Mouse (Mus musculus): Measurements from ENCODE around the gene Limk1. TPM values are rescaled to one million over a fixed set of nuclear protein-coding genes. Genes with fewer than 3 reads are reported as not detected.
"Not testable (repeated sequence)": the region's sequence is repeated elsewhere in the genome, so short reads cannot be mapped to it uniquely, and the experiment has no call there.

Limk1 gene
- total and polyA plus RNA-seq, 2 experiments from 2014 or later: 16.7 to 76.5 TPM

- ATAC-seq (ENCODE audit: low FRiP score) (no peak), DNase-seq (ENCODE audit: low spot score) (no peak)
- Histone ChIP-seq H3K27ac (ENCODE audit: low read depth, low read length) (no peak overlapping the region), H3K27me3 (ENCODE audit: insufficient read depth, low read length) (no peaks in the 10 kb centered on the region), H3K4me1 (ENCODE audit: insufficient read depth, low read length) (no peaks in the 10 kb centered on the region), H3K4me2 (ENCODE audit: low read depth, low read length, poor library complexity, severe bottlenecking) (no peak overlapping the region), H3K9me3 (ENCODE audit: low read length) (no peaks in the 10 kb centered on the region), H3K36me3 (ENCODE audit: insufficient read depth, low read length) (peaks cover 72% of the 10 kb centered on the region), H3K9ac (replicated peaks; ENCODE audit: low read length, poor library complexity, severe bottlenecking) (no peak overlapping the region), H3K4me3 (ENCODE audit: low read depth, low read length) (no peak overlapping the region)
- TF ChIP-seq CTCF (IDR thresholded peaks at IDR 0.05): peak; percentile 33; the same call in 1 of the 2 replicates
- WGBS: 82% methylated on average over 20 of the region's 20 CpGs
Observed at GRCm38 (mm10) chr5:134669001-134669708, 19.2 kb downstream of the Limk1 start.

- Histone ChIP-seq H3K4me2 (ENCODE audit: low read depth, low read length, poor library complexity, severe bottlenecking) (no peak overlapping the region), H3K36me3 (ENCODE audit: insufficient read depth, low read length) (peaks cover 78% of the 10 kb centered on the region), H3K4me3 (ENCODE audit: low read depth, low read length) (no peak overlapping the region), H3K9me3 (ENCODE audit: low read length) (no peaks in the 10 kb centered on the region), H3K27ac (ENCODE audit: low read depth, low read length) (no peak overlapping the region), H3K9ac (replicated peaks; ENCODE audit: low read length, poor library complexity, severe bottlenecking) (no peak overlapping the region), H3K27me3 (ENCODE audit: insufficient read depth, low read length) (no peaks in the 10 kb centered on the region), H3K4me1 (ENCODE audit: insufficient read depth, low read length) (no peaks in the 10 kb centered on the region)
- peak; percentile 52 for DNase-seq (ENCODE audit: low spot score)
- no peak for ATAC-seq (ENCODE audit: low FRiP score)
- WGBS: 29% methylated on average over 8 of the region's 8 CpGs
- peak; percentile 68 for TF ChIP-seq CTCF (IDR thresholded peaks at IDR 0.05)
Observed at GRCm38 (mm10) chr5:134668495-134668894, 19.9 kb downstream of the Limk1 start.

- Histone ChIP-seq H3K4me2 (ENCODE audit: low read depth, low read length, poor library complexity, severe bottlenecking) (no peak overlapping the region), H3K27ac (ENCODE audit: low read depth, low read length) (no peak overlapping the region), H3K36me3 (ENCODE audit: insufficient read depth, low read length) (peaks cover 45% of the 10 kb centered on the region), H3K27me3 (ENCODE audit: insufficient read depth, low read length) (no peaks in the 10 kb centered on the region), H3K4me3 (ENCODE audit: low read depth, low read length) (no peak overlapping the region), H3K9ac (replicated peaks; ENCODE audit: low read length, poor library complexity, severe bottlenecking) (no peak overlapping the region), H3K4me1 (ENCODE audit: insufficient read depth, low read length) (no peaks in the 10 kb centered on the region), H3K9me3 (ENCODE audit: low read length) (no peaks in the 10 kb centered on the region)
- DNase-seq (ENCODE audit: low spot score) (no peak), ATAC-seq (ENCODE audit: low FRiP score) (peak; percentile 47)
- 70% methylated on average over 4 of the region's 4 CpGs for WGBS
- TF ChIP-seq CTCF (IDR thresholded peaks at IDR 0.05): no peak
Observed at GRCm38 (mm10) chr5:134656708-134657107, 31.7 kb downstream of the Limk1 start.

GRCm38 (mm10) chr5:134652015-134652414, 36.4 kb downstream of the Limk1 start:
- H3K4me2 ChIP-seq (ENCODE audit: low read depth, low read length, poor library complexity, severe bottlenecking): no peak overlapping the region
- H3K9ac ChIP-seq (replicated peaks; ENCODE audit: low read length, poor library complexity, severe bottlenecking): no peak overlapping the region
- no peak overlapping the region for H3K4me3 ChIP-seq (ENCODE audit: low read depth, low read length)
- no peak overlapping the region for H3K27ac ChIP-seq (ENCODE audit: low read depth, low read length)
- DNase-seq (ENCODE audit: low spot score) (no peak), ATAC-seq (ENCODE audit: low FRiP score) (no peak)
- no peaks in the 10 kb centered on the region for H3K27me3 ChIP-seq (ENCODE audit: insufficient read depth, low read length)
- WGBS: 62% methylated on average over 7 of the region's 7 CpGs
- no peaks in the 10 kb centered on the region for H3K9me3 ChIP-seq (ENCODE audit: low read length)
- TF ChIP-seq CTCF (IDR thresholded peaks at IDR 0.05): no peak
- H3K4me1 ChIP-seq (ENCODE audit: insufficient read depth, low read length): no peaks in the 10 kb centered on the region
- H3K36me3 ChIP-seq (ENCODE audit: insufficient read depth, low read length): peaks cover 5% of the 10 kb centered on the region

GRCm38 (mm10) chr5:134650926-134651325, 37.5 kb downstream of the Limk1 start:
- no peaks in the 10 kb centered on the region for H3K4me1 ChIP-seq (ENCODE audit: insufficient read depth, low read length)
- H3K4me2 ChIP-seq (ENCODE audit: low read depth, low read length, poor library complexity, severe bottlenecking): no peak overlapping the region
- peak; percentile 59 for TF ChIP-seq CTCF (IDR thresholded peaks at IDR 0.05)
- no peak overlapping the region for H3K9ac ChIP-seq (replicated peaks; ENCODE audit: low read length, poor library complexity, severe bottlenecking)
- no peaks in the 10 kb centered on the region for H3K9me3 ChIP-seq (ENCODE audit: low read length)
- no peak overlapping the region for H3K4me3 ChIP-seq (ENCODE audit: low read depth, low read length)
- WGBS: 53% methylated on average over 4 of the region's 5 CpGs
- no peak overlapping the region for H3K27ac ChIP-seq (ENCODE audit: low read depth, low read length)
- no peaks in the 10 kb centered on the region for H3K36me3 ChIP-seq (ENCODE audit: insufficient read depth, low read length)
- no peaks in the 10 kb centered on the region for H3K27me3 ChIP-seq (ENCODE audit: insufficient read depth, low read length)
- DNase-seq (ENCODE audit: low spot score) (no peak), ATAC-seq (ENCODE audit: low FRiP score) (no peak)

GRCm38 (mm10) chr5:134648976-134649375, 39.4 kb downstream of the Limk1 start:
- H3K9me3 ChIP-seq (ENCODE audit: low read length); H3K4me3 ChIP-seq (ENCODE audit: low read depth, low read length); ATAC-seq (ENCODE audit: low FRiP score); DNase-seq (ENCODE audit: low spot score); H3K9ac ChIP-seq (replicated peaks; ENCODE audit: low read length, poor library complexity, severe bottlenecking); H3K4me2 ChIP-seq (ENCODE audit: low read depth, low read length, poor library complexity, severe bottlenecking); H3K27ac ChIP-seq (ENCODE audit: low read depth, low read length); H3K36me3 ChIP-seq (ENCODE audit: insufficient read depth, low read length); H3K4me1 ChIP-seq (ENCODE audit: insufficient read depth, low read length); H3K27me3 ChIP-seq (ENCODE audit: insufficient read depth, low read length): not testable (repeated sequence)
- WGBS: 81% methylated on average over 3 of the region's 4 CpGs
